16 mouse cellular contexts compared by ENCODE assay signal in genomic region chr1:190388853-190389252, GRCm38 (mm10).
"Had no signal": no experiment of that assay in that cellular context is flagged by ENCODE, and none has a peak within 500 bp of the region (broad histone marks: within the 10 kb centered on the region; RNA-seq: fewer than 3 reads in every experiment).

No protein-coding gene starts in this region.

- H3K36me3 ChIP-seq: neural tube, embryonic 13.5 days; neural tube, embryonic 15.5 days; stomach, embryonic 15.5 days had no signal

- H3K9me3 ChIP-seq: neural tube, embryonic 13.5 days; neural tube, embryonic 15.5 days; stomach, embryonic 15.5 days had no signal

- H3K9ac ChIP-seq: neural tube, embryonic 13.5 days; neural tube, embryonic 15.5 days; stomach, embryonic 15.5 days had no signal

- H3K27ac ChIP-seq: neural tube, embryonic 13.5 days; neural tube, embryonic 15.5 days; stomach, embryonic 15.5 days; stomach, postnatal 0 days had no signal

- H3K27me3 ChIP-seq: neural tube, embryonic 13.5 days; stomach, embryonic 15.5 days had no signal

- DNase-seq: retina, postnatal 1 day; right cerebral cortex, adult 18-20 months; right cerebral cortex, postnatal 14 days; right cerebral cortex, postnatal 25 days; right cerebral cortex, postnatal 4 days; spleen, adult 18-20 months; thymus, adult 18-20 months; thymus, adult 2 months; thymus, postnatal 14 days; thymus, postnatal 25 days; thymus, postnatal 36 days; thymus, postnatal 4 days had no signal

- H3K4me3 ChIP-seq: neural tube, embryonic 13.5 days; neural tube, embryonic 15.5 days; stomach, embryonic 15.5 days had no signal

- H3K4me1 ChIP-seq: neural tube, embryonic 15.5 days had no signal

- H3K4me2 ChIP-seq: neural tube, embryonic 13.5 days; neural tube, embryonic 15.5 days; stomach, embryonic 15.5 days had no signal
